Mouse (Mus musculus) T-helper 2 cell (primary cell): Measurements from ENCODE around the gene Olfr288.

Experiments
- in situ Hi-C: fragments of 300-600 bp; cut with MboI, MseI; formaldehyde crosslinking; loops from one replicate; pipeline ENCODE4 v1.15.1; 2025; ENCODE audit warnings: high pct_unique_total_duplicates

Gene Olfr288

DNA sequence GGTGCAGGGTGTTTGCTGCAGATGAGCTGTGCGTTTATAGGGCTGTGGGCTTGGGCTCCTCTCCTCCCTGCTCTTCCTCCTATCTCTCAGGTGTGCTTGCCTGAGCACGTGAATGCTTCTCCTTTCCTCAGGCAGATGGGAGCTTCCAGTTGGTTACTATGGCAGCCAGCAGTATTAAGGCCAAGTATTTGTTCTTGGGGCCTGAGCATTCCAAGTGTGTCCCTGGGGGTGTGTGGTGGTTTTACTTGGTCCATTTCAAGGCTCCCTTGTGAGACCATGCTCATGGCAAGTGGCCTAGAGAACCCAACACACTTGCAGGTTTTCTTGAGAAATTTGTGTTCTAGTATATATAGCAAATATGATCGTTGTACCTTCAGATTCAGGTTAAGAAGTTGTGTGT is at the start of gene Olfr288:
TSS of gene Olfr288 (minus strand) at position 101 of the 400 bp plus-strand sequence.
- in situ Hi-C loops = no loop called here

DNA sequence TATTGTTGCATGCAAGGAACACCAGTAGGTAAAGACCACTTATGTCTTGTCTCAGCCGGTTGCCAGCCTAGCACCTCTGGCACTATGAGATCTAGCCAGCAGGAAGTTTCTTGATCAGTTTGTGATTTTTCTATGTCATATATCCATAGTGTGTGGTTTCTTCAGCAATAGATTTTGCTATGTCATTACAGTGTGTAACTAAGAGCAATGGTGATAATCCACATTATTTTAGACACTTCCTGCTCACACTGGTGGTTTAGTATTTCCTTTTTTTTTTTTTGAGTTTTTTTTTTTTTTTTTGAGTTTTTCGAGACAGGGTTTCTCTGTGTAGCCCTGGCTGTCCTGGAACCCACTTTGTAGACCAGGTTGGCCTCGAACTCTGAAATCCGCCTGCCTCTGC is 40.1 kb upstream of the Olfr288 start:
- in situ Hi-C loops = no loop called here

DNA sequence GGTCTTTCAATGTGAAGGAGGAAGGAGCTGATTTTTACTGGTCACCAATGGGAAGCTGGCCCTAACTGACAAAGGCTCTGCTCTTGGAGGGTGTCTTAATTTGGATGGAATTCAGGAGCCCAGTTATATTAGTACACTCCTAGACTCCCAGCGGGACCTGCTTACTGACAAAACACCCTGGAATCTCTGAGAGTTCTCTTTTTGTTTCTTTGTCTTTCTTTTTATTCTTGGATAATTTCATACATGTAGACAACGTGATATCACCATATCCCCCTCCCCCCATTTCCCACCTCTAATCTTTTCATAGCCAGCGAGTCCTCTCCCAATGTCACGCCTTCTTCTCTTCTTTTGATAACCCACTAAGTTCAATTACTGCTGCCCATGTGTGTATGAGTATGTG is 39.0 kb upstream of the Olfr288 start, which contains the start of gene Olfr286:
TSS of gene Olfr286 (minus strand) at position 101 of the 400 bp plus-strand sequence.
- in situ Hi-C loops = no loop called here

DNA sequence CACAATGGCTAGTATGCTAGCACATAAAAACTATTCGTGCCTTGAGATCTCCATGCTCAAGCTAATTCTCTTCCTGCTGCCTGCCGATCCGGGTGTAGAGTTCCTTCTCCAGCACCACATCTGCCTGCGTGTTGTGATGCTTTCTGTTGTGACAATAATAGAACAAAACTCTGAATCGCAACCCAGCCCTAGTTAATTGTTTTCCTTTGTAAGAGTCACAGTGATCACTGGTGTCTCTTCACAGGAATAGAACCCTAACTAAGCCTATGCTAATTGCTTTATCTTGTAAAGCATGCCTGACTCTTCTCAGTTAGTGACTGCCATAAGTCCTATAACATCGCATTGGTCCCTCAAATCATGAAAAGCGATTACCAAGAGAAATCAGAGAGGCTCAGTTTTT is 30.8 kb upstream of the Olfr288 start:
- in situ Hi-C loops = no loop called here

DNA sequence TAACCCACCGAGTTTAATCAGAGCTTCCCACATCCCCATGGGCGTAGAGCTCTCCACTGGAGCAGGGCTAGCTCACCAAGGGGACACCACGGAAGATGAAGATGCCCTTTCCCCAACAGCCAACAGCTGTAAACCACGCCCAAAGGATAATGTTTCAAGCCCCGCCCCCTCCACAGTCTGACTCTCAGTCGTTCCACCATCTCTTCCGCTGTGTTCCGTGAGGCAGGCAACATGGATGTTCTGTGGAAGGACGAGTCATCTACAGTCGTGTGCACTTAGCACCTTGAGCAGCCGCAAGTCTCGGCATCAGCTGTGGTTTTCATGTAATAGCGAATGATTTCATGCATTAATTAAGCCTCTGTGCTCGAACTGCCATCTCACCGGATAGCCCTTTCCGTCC is 30.3 kb upstream of the Olfr288 start:
- in situ Hi-C loops = no loop called here

DNA sequence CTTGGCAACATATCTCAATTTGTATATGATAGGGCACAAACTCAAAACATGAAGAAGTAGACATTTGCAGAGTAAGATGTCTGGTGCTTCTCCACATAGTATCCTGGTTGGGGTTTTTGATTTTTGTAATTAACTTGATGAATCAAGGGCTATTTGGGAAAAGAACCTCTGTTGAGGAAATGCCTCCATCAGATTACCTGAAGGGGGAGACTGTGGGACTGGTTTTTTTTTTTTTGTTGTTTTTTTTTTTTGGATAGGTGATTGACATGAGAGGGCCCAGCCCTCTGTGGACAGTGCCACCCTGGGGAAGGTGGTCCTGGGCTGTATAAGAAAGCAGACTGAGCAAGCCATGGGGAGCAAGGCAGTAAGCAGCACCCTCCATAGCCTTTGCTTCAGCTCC is 27.0 kb upstream of the Olfr288 start:
- in situ Hi-C loops = no loop called here

DNA sequence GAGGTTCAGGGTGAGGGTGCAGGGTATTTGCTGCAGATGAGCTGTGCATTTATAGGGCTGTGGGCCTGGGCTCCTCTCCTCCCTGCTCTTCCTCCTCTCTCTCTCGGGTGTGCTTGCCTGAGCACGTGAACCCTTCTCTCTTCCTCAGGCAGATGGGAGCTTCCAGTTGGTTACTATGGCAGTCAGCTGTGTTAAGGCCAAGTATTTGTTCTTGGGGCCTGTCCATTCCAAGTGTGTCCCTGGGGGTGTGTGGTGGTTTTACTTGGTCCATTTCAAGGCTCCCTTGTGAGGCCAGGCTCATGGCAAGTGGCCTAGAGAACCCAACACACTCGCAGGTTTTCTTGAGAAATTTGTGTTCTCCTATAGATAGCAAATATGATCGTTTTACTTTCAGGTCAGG is 25.5 kb upstream of the Olfr288 start, which contains the start of the genes Gm44579 and Olfr287:
TSS of gene Gm44579 (minus strand) at position 101 of the 400 bp plus-strand sequence.
TSS of gene Olfr287 (minus strand) at position 180 of the 400 bp plus-strand sequence.
- in situ Hi-C loops = no loop called here

DNA sequence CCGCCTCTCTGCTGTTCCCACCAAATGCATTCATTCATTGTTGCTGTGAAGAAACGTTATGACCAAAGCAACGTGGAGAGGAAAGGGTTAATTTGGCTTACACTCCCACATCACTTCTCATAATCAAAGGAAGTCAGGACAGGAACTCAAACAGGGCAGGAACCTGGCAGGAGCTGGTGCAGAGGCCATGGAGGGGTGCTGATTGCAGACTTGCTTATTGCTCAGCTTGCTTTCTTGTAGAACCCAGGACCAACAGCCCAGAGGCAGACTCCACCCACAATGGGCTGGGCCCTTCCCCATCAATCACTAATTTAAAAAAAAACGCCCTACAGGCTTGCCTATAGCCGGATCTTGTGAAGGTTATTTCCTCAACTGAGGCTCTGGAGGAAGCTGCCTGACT is 18.8 kb upstream of the Olfr288 start:
- in situ Hi-C loops = loop anchor here (10.0 kb wide), 1 partner anchor 1541 kb away; no protein-coding TSS in a partner anchor

DNA sequence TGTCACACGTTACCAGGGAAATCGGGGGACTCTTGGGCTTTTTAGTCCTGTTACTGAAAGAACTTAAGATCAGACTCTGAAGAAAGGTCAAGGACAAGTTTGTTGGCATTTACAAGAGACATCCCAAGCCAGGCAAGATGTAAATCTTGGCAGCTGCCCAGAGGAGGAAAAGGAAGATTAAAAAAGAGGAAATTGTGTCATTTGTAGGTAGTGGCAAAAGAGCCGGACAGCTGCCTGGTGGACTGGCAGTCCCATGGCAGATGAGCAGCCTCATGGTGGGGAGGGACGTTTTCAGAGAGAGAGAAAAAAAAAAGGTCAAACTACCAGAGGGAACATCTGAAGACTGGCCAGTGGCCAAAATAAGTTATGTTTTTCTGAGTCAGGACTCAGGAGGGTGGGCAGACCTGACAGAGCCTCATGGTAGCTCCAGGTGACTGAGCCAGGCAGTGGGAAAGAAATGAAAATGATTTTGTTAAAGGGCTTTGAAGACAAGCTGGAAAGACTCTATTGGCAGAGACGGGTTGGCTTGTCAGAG is 18.1 kb upstream of the Olfr288 start:
- in situ Hi-C loops = loop anchor here (10.0 kb wide), 1 partner anchor 1541 kb away; no protein-coding TSS in a partner anchor

DNA sequence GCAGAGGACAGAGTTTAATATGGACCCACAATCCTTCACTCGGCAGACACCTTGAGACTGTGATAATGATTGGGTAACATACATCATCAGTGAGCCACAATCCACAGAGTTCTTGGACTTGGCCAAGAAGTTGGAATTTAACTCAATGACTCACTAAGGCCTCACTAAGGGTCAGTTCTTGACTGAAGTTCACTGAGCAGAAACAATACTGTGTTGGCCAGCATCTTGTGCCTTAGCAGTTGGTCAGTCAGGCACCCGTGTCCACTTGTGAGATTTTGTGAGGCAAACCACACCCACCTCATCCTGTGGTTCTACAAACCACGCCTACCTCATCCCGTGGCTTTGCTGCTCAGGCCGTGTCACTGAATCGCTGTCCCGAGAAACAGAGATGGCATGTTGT is 14.3 kb upstream of the Olfr288 start:
- in situ Hi-C loops = loop anchor here (10.0 kb wide), 1 partner anchor 1545 kb away; no protein-coding TSS in a partner anchor

DNA sequence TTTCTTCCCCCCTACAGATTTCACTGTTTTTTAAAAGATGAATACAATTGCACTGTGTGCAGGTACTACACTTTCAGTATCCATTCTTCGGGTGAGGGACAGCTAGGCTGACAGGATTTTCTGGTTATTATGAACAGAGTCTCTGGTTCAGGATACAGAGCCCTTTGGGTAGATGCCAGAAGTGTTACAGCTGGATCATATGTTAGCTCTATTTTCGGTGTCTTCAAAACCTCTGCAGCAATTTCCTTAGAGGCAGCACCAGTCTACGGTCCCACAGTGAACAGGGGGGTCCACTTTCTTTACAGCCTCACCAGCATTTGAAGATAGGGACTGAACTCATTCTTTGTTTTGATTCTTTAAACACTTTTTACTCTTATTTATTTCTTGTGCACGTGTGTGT is 10.9 kb downstream of the Olfr288 start:
- in situ Hi-C loops = no loop called here

DNA sequence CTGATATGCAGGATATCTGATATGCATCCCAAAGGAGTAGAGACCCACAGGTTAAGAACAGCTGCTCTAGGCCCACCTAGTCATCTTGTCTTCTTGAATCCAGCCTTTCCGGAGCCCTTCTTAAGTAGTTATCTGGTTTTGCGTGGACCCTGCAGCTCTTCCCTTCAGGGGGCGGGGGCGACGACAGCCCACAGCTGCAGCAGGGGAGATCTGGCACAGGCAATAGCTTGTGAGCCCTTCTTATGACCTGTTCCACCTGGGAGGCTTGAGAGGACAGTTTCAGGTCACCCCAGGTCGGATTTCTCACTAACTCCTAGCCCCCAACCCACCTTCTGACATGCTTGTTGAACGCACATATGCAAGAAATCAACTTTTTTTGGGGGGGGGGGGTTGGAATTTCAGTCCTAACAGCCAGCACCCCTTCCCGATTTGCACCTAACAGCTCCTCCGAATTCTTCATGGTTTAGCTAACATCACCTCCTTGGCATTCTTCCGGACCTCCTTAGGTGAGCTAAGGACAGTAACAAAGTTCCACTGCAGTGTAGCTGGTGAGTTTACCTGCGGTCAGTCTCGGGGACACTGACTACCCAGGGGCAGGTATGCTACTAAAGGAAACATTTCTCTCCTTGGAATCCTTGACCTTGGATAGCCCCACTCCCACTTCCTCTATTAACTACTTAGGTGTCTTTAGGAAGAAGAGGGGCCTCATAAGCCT is 13.3 kb downstream of the Olfr288 start:
- in situ Hi-C loops = no loop called here

DNA sequence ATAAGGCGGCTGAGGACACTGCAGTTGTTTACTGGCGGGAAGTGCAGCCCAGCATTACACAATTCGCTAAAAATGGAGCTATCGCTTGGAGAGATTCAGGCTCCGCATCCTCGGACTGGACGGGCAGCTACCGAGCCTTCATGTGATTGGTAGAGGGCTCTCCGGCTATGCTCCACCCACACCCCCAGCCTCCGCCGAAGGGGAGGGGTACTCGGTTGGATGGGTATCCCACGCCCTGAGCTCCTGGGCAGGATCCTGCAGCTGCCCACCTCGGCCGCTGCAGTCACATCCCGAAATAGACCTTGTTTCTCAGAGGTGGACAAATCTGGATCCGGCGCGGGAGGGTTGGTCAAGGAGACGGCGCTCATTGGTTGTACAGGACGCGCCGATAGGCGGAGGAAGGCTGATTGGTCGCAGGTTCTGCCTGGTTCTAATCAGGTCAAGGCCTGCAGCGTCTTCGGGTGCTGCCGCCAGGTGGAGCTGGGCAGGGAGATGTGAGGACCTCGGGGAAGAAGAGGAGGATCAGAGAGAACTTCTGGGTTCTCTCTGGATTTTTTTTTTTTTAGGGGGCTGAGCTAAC is 14.1 kb downstream of the Olfr288 start:
- in situ Hi-C loops = no loop called here

DNA sequence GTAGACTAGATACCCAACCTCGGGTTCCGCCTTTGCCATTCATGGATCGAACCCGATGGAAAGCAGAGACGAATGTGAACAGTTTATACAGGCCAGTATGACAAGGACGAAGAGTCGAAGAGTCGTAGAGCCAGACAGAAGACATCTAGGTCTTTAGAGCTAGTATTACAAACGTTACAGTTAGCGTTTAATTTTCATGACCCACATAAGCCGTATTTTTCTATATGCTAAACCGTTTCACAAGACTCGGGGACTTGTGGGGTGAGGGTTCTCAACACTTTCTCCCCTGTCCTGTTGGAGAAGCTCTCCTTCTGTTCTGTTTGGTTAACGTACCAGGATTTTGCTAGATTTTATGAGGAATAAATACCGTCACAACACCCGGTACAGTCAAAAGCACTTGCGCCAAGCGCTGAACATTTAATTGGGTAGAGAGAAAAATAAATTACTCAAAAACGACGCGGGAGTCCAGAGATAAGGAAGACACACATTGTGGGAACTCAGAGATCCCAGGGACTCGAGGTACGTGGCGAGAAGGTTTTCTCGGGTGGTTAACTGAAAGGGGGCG is 14.7 kb downstream of the Olfr288 start:
- in situ Hi-C loops = no loop called here

DNA sequence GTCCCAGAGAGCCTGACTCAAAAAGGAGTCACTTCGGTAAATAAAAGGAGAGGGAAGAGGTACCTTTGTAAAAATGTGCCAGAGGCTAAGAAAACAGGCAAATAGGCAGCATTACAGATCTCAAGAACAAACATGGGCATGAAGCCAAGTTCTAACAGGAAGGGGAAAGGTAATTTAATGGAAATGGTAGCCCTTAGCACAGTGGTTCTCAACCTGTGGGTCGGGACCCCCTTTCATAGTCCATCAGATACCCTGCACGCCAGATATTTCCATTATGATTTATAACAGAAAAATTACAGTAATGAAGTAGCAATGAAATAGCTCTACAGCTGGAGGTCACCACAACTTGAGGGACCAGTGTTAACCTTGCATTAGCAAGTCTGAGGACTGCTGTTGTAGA is 18.0 kb downstream of the Olfr288 start:
- in situ Hi-C loops = loop anchor here (10.0 kb wide), 1 partner anchor 437 kb away; the partner anchor contains the start of gene Adcy6

DNA sequence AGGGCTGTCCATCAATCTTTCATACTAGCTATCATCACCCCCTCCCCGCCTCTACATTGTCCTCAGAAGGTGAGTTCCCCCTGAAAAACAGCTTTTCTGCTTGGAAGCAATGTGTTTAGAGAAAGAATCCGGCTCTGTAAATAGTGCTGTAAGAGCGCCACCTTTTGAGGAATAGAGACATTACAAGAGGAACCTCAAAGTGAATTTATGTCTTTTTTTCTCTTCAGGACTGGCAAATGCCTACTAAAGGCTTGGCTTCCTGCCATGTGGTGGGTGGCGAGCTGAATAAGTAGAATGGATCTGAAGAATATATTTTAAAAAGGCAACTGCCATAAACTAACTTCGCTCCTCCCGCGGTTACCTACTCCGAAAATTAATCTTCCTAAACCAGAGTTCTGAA is 21.5 kb downstream of the Olfr288 start:
- in situ Hi-C loops = loop anchor here (10.0 kb wide), 1 partner anchor 441 kb away; the partner anchor contains the start of gene Adcy6

DNA sequence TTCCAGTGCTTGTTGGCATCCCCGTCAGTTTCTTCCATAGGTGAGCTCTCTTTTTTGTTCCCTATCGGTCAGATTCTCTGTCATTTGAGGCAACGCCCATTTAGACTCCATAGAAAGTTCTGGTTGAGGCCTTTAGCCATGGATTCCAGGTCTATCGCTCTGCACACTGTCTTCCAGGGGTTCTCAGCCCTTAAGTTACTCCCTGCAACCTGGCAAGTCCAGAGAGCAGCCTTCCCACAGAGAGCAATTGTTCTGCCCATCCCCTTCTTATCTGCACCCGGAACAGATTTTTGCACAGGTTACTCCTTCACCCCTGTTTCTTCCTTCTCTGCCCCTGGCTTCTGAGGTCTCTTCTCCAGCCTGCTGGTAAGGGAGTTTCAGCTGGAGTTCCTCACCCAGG is 23.2 kb downstream of the Olfr288 start:
- in situ Hi-C loops = loop anchor here (10.0 kb wide), 1 partner anchor 443 kb away; the partner anchor contains the start of gene Adcy6

DNA sequence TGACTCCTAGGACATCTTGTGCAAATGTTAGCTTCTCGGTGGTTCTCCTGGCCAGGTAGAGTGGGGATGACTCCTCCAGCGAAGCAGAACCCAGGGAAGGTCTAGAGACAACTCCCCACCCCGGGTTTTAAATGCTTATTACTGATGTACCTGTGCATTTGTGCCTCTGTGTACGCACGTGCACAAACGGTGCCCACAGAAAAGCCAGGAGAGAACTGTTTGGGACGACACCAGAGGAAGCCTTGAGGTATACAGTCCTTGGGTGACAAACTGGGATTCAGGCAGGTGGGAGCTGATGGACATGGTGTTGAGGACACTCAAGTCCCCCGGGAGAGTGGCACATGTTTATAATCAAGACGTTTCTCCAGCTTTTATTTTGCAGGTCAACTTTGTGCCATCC is 24.4 kb downstream of the Olfr288 start:
- in situ Hi-C loops = loop anchor here (10.0 kb wide), 1 partner anchor 444 kb away; the partner anchor contains the start of gene Adcy6

DNA sequence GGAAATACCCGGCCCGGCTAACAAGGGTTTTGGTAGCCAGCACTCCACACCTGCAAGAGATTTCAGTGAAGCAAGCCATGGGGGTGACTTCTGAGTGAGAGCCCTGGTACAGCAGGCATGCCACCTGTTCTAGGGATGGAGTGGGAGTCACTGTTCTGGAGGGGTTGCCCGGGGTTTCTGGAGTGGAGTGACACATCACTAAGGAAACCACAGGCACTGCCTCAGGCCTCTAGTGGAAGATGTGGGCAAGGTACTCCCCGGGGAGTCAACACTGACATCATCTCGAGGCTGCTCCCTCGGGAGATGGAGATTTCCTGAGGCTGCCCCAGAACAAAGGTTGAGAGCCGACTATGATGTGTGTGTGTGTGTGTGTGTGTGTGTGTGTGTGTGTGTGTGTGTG is 25.0 kb downstream of the Olfr288 start:
- in situ Hi-C loops = loop anchor here (10.0 kb wide), 1 partner anchor 444 kb away; the partner anchor contains the start of gene Adcy6

DNA sequence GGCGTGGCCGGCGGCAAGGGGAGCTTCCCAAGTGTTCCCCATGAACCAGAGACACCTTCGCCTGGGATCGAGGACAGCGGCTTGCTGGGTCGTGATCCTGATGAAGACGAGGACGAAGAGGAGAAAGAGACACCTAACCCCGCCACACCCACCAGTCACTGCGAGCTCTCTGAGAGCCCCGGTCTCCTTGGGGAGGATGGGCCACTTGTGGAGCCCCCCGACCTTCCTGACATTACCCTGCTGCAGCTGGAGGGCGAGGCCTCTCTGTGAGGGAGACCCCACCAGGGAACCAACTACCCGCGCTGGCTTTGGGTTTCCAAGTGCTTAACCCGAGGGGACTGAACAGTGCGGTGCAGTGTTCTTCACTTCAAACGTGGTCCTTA is 26.7 kb downstream of the Olfr288 start:
- in situ Hi-C loops = no loop called here

DNA sequence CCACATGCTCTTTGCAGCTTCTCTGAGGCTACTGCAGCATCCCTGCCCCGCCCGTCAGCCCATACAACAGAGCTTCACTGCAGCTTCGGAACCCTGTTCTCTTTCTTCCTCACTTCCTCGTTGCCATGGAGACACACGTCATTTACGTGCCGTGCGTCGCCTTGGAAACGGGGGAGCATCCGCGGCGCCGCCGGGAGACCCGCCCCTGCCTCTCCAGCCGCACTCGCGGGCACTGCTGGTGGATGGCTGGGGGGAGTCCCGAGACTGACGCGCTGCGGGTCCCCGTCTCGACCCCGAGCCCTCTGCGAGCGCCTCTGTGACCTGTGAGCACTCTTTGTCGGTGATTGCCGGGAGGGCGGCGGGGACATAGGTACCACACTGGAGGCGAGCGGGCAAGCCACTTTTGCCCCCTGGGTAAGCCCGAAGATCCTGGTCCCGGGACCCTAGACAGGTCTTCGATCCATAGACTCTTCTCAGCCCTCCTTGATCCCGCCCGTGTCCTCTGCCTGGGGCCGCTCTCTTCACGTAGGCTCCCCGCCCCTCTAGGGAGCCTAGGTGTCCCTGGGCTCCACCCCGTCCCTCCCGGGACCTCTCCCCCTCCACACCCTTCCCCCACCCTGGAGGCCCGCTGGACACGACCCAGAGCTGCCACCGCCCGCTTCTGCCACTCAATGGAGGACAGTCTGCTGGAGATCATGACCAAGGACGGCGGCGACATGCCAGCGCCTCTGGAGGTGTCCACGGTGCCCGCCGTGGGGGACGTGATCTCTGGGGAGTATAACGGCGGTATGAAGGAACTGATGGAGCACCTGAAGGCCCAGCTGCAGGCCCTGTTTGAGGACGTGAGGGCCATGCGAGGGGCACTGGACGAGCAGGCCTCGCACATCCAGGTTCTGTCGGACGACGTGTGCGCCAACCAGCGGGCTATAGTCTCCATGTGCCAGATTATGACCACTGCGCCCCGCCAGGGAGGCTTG is 27.4 kb downstream of the Olfr288 start:
- in situ Hi-C loops = no loop called here
